Mouse (Mus musculus): ENCODE data around the gene Gm17175.
"Not testable (repeated sequence)": the region's sequence is repeated elsewhere in the genome, so short reads cannot be mapped to it uniquely, and the experiment has no call there.

Gene Gm17175

GRCm38 (mm10) chr14:51573963-51574362 is at the start of gene Gm17175:
Gene Gm17175 (minus strand): TSS chr14:51574063.
- not testable (repeated sequence) for DNase-seq (ENCODE audit: low spot score)

GRCm38 (mm10) chr14:51611210-51611609 is 37.3 kb upstream of the Gm17175 start, which contains the start of gene Gm17078:
Gene Gm17078 (minus strand): TSS chr14:51611310.
- DNase-seq (ENCODE audit: low spot score) = no peak

- DNase-seq (ENCODE audit: low spot score) = not testable (repeated sequence)
Observed at GRCm38 (mm10) chr14:51592039-51592438, 18.2 kb upstream of the Gm17175 start, which contains the start of gene Gm17174. Gene Gm17174 (minus strand): TSS chr14:51592139.

GRCm38 (mm10) chr14:51552490-51552889 is 21.4 kb downstream of the Gm17175 start, which contains the start of gene Gm5622:
Gene Gm5622 (plus strand): TSS chr14:51552790.
- no peak for DNase-seq (ENCODE audit: low spot score)

Data from ovary, adult 18-20 months (tissue).